Mouse (Mus musculus) CH12.LX (cell line): ENCODE data around the gene A630001G21Rik.

Experiments
- CHD2 ChIP-seq: IDR thresholded peaks from 2 replicates; pipeline ENCODE4 v1.6.1; 2011; ENCODE audit warnings: low read length, improper control_type of control experiment
- CTCF ChIP-seq, 2 experiments: IDR thresholded peaks in 1 of 2; conservative IDR thresholded peaks in 1 of 2; 2 replicates each; pipeline ENCODE4 v1.5.1; 2011 to 2012; ENCODE audit warnings: low read depth in 2 of 2, low read length in 2 of 2, improper control_type of control experiment in 1 of 2, inconsistent platforms in 1 of 2, mild to moderate bottlenecking in 1 of 2, moderate library complexity in 1 of 2
- EP300 ChIP-seq: IDR thresholded peaks from 2 replicates; pipeline ENCODE4 v1.6.1; 2011; ENCODE audit warnings: low read length, improper control_type of control experiment
- JUND ChIP-seq: conservative IDR thresholded peaks from 2 replicates; pipeline ENCODE4 v1.6.1; 2011; ENCODE audit warnings: low read depth, low read length, improper control_type of control experiment
- MAX ChIP-seq: IDR thresholded peaks from 2 replicates; pipeline ENCODE4 v1.6.1; 2011; ENCODE audit warnings: low read length, improper control_type of control experiment
- MXI1 ChIP-seq: IDR thresholded peaks from 2 replicates; pipeline ENCODE4 v1.6.1; 2011; ENCODE audit warnings: mild to moderate bottlenecking, low read depth, low read length, improper control_type of control experiment
- POLR2A ChIP-seq: IDR thresholded peaks from 2 replicates; pipeline ENCODE4 v1.6.1; 2011; ENCODE audit warnings: low read depth, mild to moderate bottlenecking, improper control_type of control experiment, low read length
- POLR2AphosphoS2 ChIP-seq: IDR thresholded peaks from 2 replicates; pipeline ENCODE4 v1.6.1; 2011; ENCODE audit warnings: low read depth, low read length, improper control_type of control experiment
- RAD21 ChIP-seq: IDR thresholded peaks from 2 replicates; pipeline ENCODE4 v1.6.1; 2011; ENCODE audit warnings: low read depth, mild to moderate bottlenecking, low read length, improper control_type of control experiment, moderate library complexity
- SIN3A ChIP-seq: IDR thresholded peaks from 2 replicates; pipeline ENCODE4 v1.6.1; 2012; ENCODE audit warnings: low read length, improper control_type of control experiment, inconsistent platforms
- ZNF384 ChIP-seq: IDR thresholded peaks from 2 replicates; pipeline ENCODE4 v1.6.1; 2012; ENCODE audit warnings: low read depth, low read length, improper control_type of control experiment, inconsistent platforms

DNA sequence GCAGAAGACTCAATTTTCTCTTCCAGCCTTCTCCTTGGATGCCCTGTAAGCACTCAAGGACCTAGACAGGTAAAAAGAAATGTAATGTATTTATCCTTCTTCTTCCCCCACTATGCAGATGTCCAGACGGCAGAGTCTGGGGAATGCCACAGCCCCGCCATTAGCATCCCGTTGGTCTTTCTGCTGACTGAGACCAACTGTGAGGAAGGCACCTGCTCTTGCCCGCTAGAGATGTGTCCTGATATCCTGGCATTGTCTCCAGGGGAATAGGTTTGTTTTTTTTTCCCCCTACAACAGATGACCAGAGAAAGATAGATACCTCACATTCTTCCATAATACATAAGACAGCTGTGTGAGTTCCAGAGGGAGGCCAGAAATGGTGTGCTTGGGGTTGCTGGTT, 14.2 kb downstream of the A630001G21Rik start:
- TF ChIP-seq EP300 (no peak), POLR2AphosphoS2 (no peak), JUND (no peak), POLR2A (no peak), CTCF (conservative IDR thresholded peaks at IDR 0.05 in 1 of 2, IDR thresholded peaks at IDR 0.05 in 1 of 2; ENCODE audit: low read depth in 2 of 2, low read length in 2 of 2) (no peak), RAD21 (no peak), ZNF384 (no peak), MAX (no peak), MXI1 (no peak), SIN3A (no peak), CHD2 (no peak)
